Mouse (Mus musculus) stomach, embryonic 14.5 days (tissue): ENCODE results near the gene Vcl. TPM values are rescaled to one million over a fixed set of nuclear protein-coding genes. Genes with fewer than 3 reads are reported as not detected.

Experiments used
- ATAC-seq: fragments of 200-750 bp; cut with Nextera tagmentation; 2 replicates; pipeline ENCODE4 v1.8.0; 2017; ENCODE audit warnings: low read depth, moderate TSS enrichment; ENCODE audit not compliant: insufficient number of reproducible peaks, insufficient read depth, low FRiP score
- H3K27ac ChIP-seq: fragments of 300-500 bp; sonication (generic); 2 replicates; pipeline ENCODE4 v1.5.1; 2014; ENCODE audit warnings: mild to moderate bottlenecking, low read length, moderate library complexity, mixed read lengths
- H3K27me3 ChIP-seq: fragments of 300-500 bp; sonication (generic); 2 replicates; pipeline ENCODE4 v1.6.1; 2014; ENCODE audit warnings: low read length, control low read depth, mixed read lengths; ENCODE audit not compliant: control insufficient read depth, insufficient read depth
- H3K36me3 ChIP-seq: fragments of 300-500 bp; sonication (generic); 2 replicates; pipeline ENCODE4 v1.6.1; 2014; ENCODE audit warnings: mild to moderate bottlenecking, control low read depth, low read length, moderate library complexity, mixed read lengths; ENCODE audit not compliant: control insufficient read depth, insufficient read depth
- H3K4me1 ChIP-seq: fragments of 300-500 bp; sonication (generic); 2 replicates; pipeline ENCODE4 v1.6.1; 2014; ENCODE audit warnings: low read length, control low read depth, mixed read lengths; ENCODE audit not compliant: control insufficient read depth, insufficient read depth
- H3K4me2 ChIP-seq: fragments of 300-500 bp; sonication (generic); replicated peaks from 2 replicates; pipeline ENCODE4 v1.6.1; 2014; ENCODE audit warnings: low read depth, low read length, control low read depth
- H3K4me3 ChIP-seq: fragments of 300-500 bp; sonication (generic); 2 replicates; pipeline ENCODE4 v1.5.1; 2014; ENCODE audit warnings: low read depth, low read length, control low read depth
- H3K9ac ChIP-seq: fragments of 300-500 bp; sonication (generic); replicated peaks from 2 replicates; pipeline ENCODE4 v1.6.1; 2014; ENCODE audit warnings: low read depth, mild to moderate bottlenecking, control low read depth, low read length, moderate library complexity, mixed read lengths
- H3K9me3 ChIP-seq: fragments of 300-500 bp; sonication (generic); 2 replicates; pipeline ENCODE4 v1.6.1; 2016; ENCODE audit warnings: low read depth, low read length, control low read depth; ENCODE audit not compliant: control insufficient read depth
- WGBS: fragments of 180-500 bp; shearing (Covaris S2); extraction: QIAGEN DNeasy Blood & Tissue Kit; methylation state at CpG from one replicate; pipeline ENCODE4 v1.1.7; 2014; 5-methylcytosine and 5-hydroxymethylcytosine counted together
- polyA plus RNA-seq: library from polyadenylated mRNA; unstranded; fragments of >200 nt; fragmentation: Nextera tagmentation; extraction: Ambion mirVana; gene quantifications from 2 replicates; pipeline ENCODE4 v1.2.1, GENCODE M21; 2014

The Vcl gene
- polyA plus RNA-seq = 94.8 and 106 TPM in 2 replicates

DNA sequence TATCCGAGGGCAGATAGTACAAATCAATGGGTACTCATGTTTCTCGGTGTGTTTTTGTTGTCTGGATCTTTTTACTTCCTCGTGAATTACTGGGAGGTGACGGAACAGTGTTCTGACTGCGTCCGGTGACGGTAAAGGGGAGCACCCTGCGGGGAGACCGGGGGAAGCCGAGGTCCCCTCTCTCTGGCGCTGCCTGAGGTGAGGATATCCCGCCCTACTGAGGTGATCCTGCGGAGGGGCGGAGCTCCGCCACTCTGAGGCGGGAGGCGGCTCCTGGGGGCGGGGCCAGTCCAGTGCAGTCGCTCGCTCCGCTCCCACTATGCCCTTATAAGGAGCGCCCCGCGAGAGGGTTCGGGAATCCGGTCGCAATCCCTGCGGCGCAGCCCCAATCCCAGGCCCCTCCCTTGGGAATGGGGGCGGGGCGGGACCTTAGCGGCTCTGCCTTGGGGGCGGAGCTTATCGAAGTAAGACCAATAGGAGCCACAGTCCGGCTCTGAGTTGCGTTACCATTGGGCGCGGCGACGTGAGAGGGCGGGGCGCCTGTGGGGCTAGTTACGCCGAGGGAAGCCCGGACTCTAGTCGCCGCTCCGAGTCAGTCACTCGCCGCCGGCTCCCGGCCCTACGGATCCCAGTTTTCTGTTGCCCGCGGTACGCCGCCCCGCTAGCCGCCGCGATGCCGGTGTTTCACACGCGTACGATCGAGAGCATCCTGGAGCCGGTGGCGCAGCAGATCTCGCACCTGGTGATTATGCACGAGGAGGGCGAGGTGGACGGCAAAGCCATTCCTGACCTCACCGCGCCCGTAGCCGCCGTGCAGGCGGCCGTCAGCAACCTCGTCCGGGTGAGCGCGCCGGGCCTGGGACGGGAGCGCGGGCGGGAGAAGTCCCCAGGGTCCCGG, at the start of gene Vcl:
Gene Vcl, plus strand, starts transcription at position 551 of the 898 bp plus-strand sequence.
- H3K36me3 ChIP-seq = no peaks in the 10 kb centered on the region
- peaks cover 13% of the 10 kb centered on the region for H3K4me1 ChIP-seq
- H3K4me2 ChIP-seq = peak within 1 kb of the TSS; percentile 81
- peak within 1 kb of the TSS; percentile 76 for H3K4me3 ChIP-seq
- H3K27ac ChIP-seq = peak within 1 kb of the TSS; percentile 77
- H3K9me3 ChIP-seq = no peaks in the 10 kb centered on the region
- WGBS = under 1% methylated on average over 89 of the region's 89 CpGs
- peak within 1 kb of the TSS; percentile 57 for H3K9ac ChIP-seq
- no peaks in the 10 kb centered on the region for H3K27me3 ChIP-seq
- peak; percentile 98 for ATAC-seq

GRCm38 (mm10) chr14:20884691-20885090, 44.5 kb upstream of the Vcl start:
- WGBS = 74% methylated on average over 5 of the region's 5 CpGs
- Histone ChIP-seq H3K27me3 (no peaks in the 10 kb centered on the region), H3K27ac (no peak overlapping the region), H3K4me1 (peaks cover 10% of the 10 kb centered on the region; the same call in 1 of the 2 replicates), H3K4me2 (no peak overlapping the region), H3K9me3 (no peaks in the 10 kb centered on the region), H3K36me3 (no peaks in the 10 kb centered on the region), H3K4me3 (no peak overlapping the region), H3K9ac (no peak overlapping the region)
- ATAC-seq = no peak

GRCm38 (mm10) chr14:20885091-20885888, 43.9 kb upstream of the Vcl start:
- H3K36me3 ChIP-seq = no peaks in the 10 kb centered on the region
- 0 out of 2 replicates have a peak overlapping the region, but pooled peaks have one; percentile 3 for H3K4me2 ChIP-seq
- H3K9ac ChIP-seq = no peak overlapping the region
- H3K9me3 ChIP-seq = no peaks in the 10 kb centered on the region
- H3K27me3 ChIP-seq = no peaks in the 10 kb centered on the region
- no peak overlapping the region for H3K4me3 ChIP-seq
- 24% methylated on average over 10 of the region's 10 CpGs for WGBS
- ATAC-seq = 0 out of 2 replicates have a peak, but pooled peaks have one; percentile 33
- no peak overlapping the region; the same call in 1 of the 2 replicates for H3K27ac ChIP-seq
- peaks cover 10% of the 10 kb centered on the region; the same call in 1 of the 2 replicates for H3K4me1 ChIP-seq

GRCm38 (mm10) chr14:20886266-20886665, 42.9 kb upstream of the Vcl start:
- Histone ChIP-seq H3K4me2 (no peak overlapping the region), H3K27me3 (no peaks in the 10 kb centered on the region), H3K27ac (no peak overlapping the region), H3K4me1 (peaks cover 10% of the 10 kb centered on the region; the same call in 1 of the 2 replicates), H3K9ac (no peak overlapping the region), H3K36me3 (no peaks in the 10 kb centered on the region), H3K9me3 (no peaks in the 10 kb centered on the region), H3K4me3 (no peak overlapping the region)
- ATAC-seq = no peak
- 50% methylated on average over 4 of the region's 4 CpGs for WGBS

DNA sequence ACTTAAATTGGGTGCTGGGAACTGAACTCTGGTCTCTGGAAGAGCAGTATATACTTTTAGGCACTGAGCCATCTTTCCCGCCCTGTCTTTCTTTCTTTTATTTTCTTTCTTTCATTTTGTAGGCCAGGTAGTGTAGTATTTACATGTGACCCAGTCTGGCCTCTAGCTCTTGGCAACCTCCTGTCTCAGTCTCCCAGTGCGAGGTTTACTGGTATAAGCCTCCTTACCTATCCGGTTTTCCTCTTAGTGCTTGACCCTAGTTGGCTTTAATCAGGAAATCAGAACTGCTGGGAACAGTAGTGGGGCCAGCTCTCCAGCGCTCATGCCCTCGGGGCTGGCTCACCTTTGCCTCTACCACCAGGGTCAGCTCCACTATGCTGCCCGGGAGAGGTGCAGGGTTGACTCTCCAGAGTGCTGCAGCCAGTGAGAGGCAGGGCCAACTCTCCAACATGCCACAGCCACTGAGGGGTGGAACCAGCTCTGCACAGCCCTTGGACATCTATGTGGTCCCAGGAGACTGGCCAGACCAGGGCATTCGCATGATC, 41.6 kb upstream of the Vcl start:
- no peak for ATAC-seq
- H3K27ac ChIP-seq = no peak overlapping the region
- peaks cover 13% of the 10 kb centered on the region; the same call in 1 of the 2 replicates for H3K4me1 ChIP-seq
- H3K9me3 ChIP-seq = no peaks in the 10 kb centered on the region
- no peaks in the 10 kb centered on the region for H3K36me3 ChIP-seq
- no peaks in the 10 kb centered on the region for H3K27me3 ChIP-seq
- WGBS = 86% methylated on average over 7 of the region's 7 CpGs
- H3K4me2 ChIP-seq = no peak overlapping the region
- no peak overlapping the region for H3K9ac ChIP-seq
- no peak overlapping the region for H3K4me3 ChIP-seq

DNA sequence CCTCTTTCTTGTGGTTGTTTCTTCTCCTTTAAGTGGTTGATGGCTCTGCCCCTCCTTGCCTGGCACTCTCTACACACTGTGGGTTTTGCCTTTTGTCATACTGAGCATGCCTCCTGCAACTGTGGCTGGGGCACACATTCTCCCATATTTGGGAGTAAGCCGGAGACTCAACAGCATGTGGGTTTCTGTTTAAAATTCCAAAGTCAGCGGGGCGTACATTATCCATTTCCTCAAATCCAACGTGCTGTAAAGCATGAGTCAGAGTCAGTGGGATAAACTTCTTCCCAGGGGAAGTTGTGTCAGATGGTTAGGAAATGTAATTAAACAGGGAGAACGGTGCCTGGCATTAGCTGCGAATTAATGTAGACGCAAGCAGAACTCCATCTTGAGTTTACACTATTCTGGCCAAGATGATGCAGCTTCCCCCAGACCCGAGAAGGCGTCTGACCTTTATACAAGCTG, 37.2 kb upstream of the Vcl start:
- no peaks in the 10 kb centered on the region for H3K27me3 ChIP-seq
- no peaks in the 10 kb centered on the region for H3K9me3 ChIP-seq
- H3K4me3 ChIP-seq = no peak overlapping the region
- H3K4me1 ChIP-seq = peaks cover 7% of the 10 kb centered on the region; the same call in 1 of the 2 replicates
- no peaks in the 10 kb centered on the region for H3K36me3 ChIP-seq
- ATAC-seq = peak; percentile 78; the same call in 1 of the 2 replicates
- peak overlapping the region; percentile 29 for H3K27ac ChIP-seq
- no peak overlapping the region for H3K9ac ChIP-seq
- no peak overlapping the region for H3K4me2 ChIP-seq
- 25% methylated on average over 9 of the region's 9 CpGs for WGBS

GRCm38 (mm10) chr14:20893815-20894214, 35.4 kb upstream of the Vcl start:
- ATAC-seq = no peak; the same call in 1 of the 2 replicates
- Histone ChIP-seq H3K36me3 (no peaks in the 10 kb centered on the region), H3K9ac (no peak overlapping the region), H3K4me2 (no peak overlapping the region), H3K27ac (no peak overlapping the region), H3K9me3 (no peaks in the 10 kb centered on the region), H3K27me3 (no peaks in the 10 kb centered on the region), H3K4me3 (no peak overlapping the region), H3K4me1 (peaks cover 7% of the 10 kb centered on the region; the same call in 1 of the 2 replicates)
- 54% methylated on average over 4 of the region's 4 CpGs for WGBS

DNA sequence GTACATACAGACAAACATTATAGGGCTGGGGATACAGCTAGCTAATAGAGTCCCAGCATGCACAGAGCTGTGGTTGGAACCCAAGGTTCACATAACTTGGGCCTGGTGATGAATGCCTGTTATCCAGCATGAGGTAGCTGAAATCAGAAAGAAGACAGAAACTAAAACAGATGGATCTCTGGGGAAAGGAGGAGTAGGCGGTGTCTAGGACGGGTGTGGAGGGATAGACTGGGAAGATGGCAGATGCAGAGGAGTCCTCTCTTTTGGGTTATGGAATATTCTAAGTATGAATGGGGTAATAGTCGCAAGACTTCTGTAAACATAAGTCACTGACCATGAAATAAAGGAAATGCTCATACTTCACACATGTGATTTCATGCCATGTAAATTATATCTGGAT, 27.9 kb upstream of the Vcl start:
- H3K27me3 ChIP-seq = no peaks in the 10 kb centered on the region
- no peaks in the 10 kb centered on the region for H3K36me3 ChIP-seq
- H3K9me3 ChIP-seq = no peaks in the 10 kb centered on the region
- no peak for ATAC-seq
- H3K4me1 ChIP-seq = no peaks in the 10 kb centered on the region
- no peak overlapping the region for H3K4me2 ChIP-seq
- H3K9ac ChIP-seq = no peak overlapping the region
- H3K4me3 ChIP-seq = no peak overlapping the region
- H3K27ac ChIP-seq = no peak overlapping the region
- 90% methylated on average over 3 of the region's 3 CpGs for WGBS
